Comparison of ENCODE assay signal across 16 mouse cellular contexts in genomic region chr5:137487616-137488015, GRCm38 (mm10). TPM values are rescaled to one million over a fixed set of nuclear protein-coding genes. Genes with fewer than 3 reads are reported as not detected.
DNase-seq lines count a peak whose midpoint lies in the region; ATAC-seq and TF ChIP-seq lines count a peak whose summit lies in the region.
"Had no signal": no experiment of that assay in that cellular context is flagged by ENCODE, and none has a peak within 500 bp of the region (broad histone marks: within the 10 kb centered on the region; RNA-seq: fewer than 3 reads in every experiment).

No protein-coding gene starts in this region.

- WGBS in liver, embryonic 14.5 days (ENCODE audit: insufficient replicate concordance), result 72% methylated on average over 7 of the region's 7 CpGs
- WGBS in liver, embryonic 12.5 days (ENCODE audit: insufficient replicate concordance), result 73% methylated on average over 7 of the region's 7 CpGs

- no peak overlapping the region for H3K27ac ChIP-seq in liver, embryonic 14.5 days
- H3K27ac ChIP-seq in liver, embryonic 12.5 days, result no peak overlapping the region
- H3K27ac ChIP-seq: embryonic facial prominence, embryonic 13.5 days; stomach, embryonic 15.5 days had no signal

- peak; percentile 45 for DNase-seq in embryo, embryonic 10 days (ENCODE audit: low spot score)
- no peak for DNase-seq in embryo, embryonic 9.5 days (ENCODE audit: extremely low spot score)
- DNase-seq in liver, embryonic 14.5 days (ENCODE audit: low read depth in 3 of 3, low spot score in 3 of 3), result no peak
- DNase-seq in NIH3T3 (ENCODE audit: low read depth), result peak; percentile 37
- peak; percentile 25 for DNase-seq in naive thymus-derived CD4-positive, alpha-beta T cell, adult 2 months (ENCODE audit: low read depth)
- no peak for DNase-seq in adipocyte (ENCODE audit: low spot score)
- DNase-seq in spleen, adult 18-20 months, result no peak
- DNase-seq: adrenal gland, postnatal 14 days; heart, postnatal 4 days; kidney, adult 18-20 months; right cerebral cortex, postnatal 4 days had no signal

- H3K4me1 ChIP-seq in liver, embryonic 14.5 days (replicated peaks; ENCODE audit: control insufficient read depth in 2 of 2, insufficient read depth in 2 of 2, low read length in 1 of 2), result no peaks in the 10 kb centered on the region
- H3K4me1 ChIP-seq in liver, embryonic 12.5 days, result no peaks in the 10 kb centered on the region

- no peak for ATAC-seq in liver, embryonic 14.5 days (ENCODE audit: insufficient read depth)
- ATAC-seq in liver, embryonic 12.5 days, result no peak

- no peak overlapping the region for H3K4me2 ChIP-seq in liver, embryonic 14.5 days (ENCODE audit: low read depth)
- no peak overlapping the region for H3K4me2 ChIP-seq in liver, embryonic 12.5 days
- H3K4me2 ChIP-seq: embryonic facial prominence, embryonic 13.5 days; midbrain, embryonic 11.5 days; stomach, embryonic 15.5 days had no signal

- H3K4me3 ChIP-seq in liver, embryonic 14.5 days (ENCODE audit: insufficient read depth in 1 of 2, low read depth in 2 of 2, low read length in 2 of 2), result no peak overlapping the region
- no peak overlapping the region for H3K4me3 ChIP-seq in liver, embryonic 12.5 days
- H3K4me3 ChIP-seq: embryonic facial prominence, embryonic 13.5 days; stomach, embryonic 15.5 days had no signal

- TF ChIP-seq CTCF in liver, embryonic 14.5 days (IDR thresholded peaks at IDR 0.05; ENCODE audit: low read depth), result peak; percentile 28; the same call in 1 of the 2 replicates

- no peaks in the 10 kb centered on the region for H3K9me3 ChIP-seq in liver, embryonic 14.5 days (ENCODE audit: control insufficient read depth, low read length)
- H3K9me3 ChIP-seq in liver, embryonic 12.5 days (replicated peaks), result no peaks in the 10 kb centered on the region
- H3K9me3 ChIP-seq: embryonic facial prominence, embryonic 13.5 days; stomach, embryonic 15.5 days had no signal

- no peaks in the 10 kb centered on the region for H3K36me3 ChIP-seq in liver, embryonic 14.5 days (replicated peaks; ENCODE audit: control insufficient read depth, insufficient read depth, low read depth)
- H3K36me3 ChIP-seq in liver, embryonic 12.5 days, result no peaks in the 10 kb centered on the region
- H3K36me3 ChIP-seq: embryonic facial prominence, embryonic 13.5 days; stomach, embryonic 15.5 days had no signal

- no peak overlapping the region for H3K9ac ChIP-seq in liver, embryonic 14.5 days (replicated peaks)
- no peak overlapping the region for H3K9ac ChIP-seq in liver, embryonic 12.5 days
- H3K9ac ChIP-seq: embryonic facial prominence, embryonic 13.5 days; stomach, embryonic 15.5 days had no signal

- no peak for TF ChIP-seq EP300 in liver, embryonic 14.5 days (IDR thresholded peaks at IDR 0.05; ENCODE audit: low read depth)

- H3K27me3 ChIP-seq in liver, embryonic 14.5 days (ENCODE audit: control insufficient read depth, insufficient read depth, low read length), result peaks cover 12% of the 10 kb centered on the region
- H3K27me3 ChIP-seq in liver, embryonic 12.5 days (replicated peaks), result peaks cover 55% of the 10 kb centered on the region

RNA-seq across cellular contexts. Expression of gene Zan, which starts 10.8 kb away (rescaled TPM):
- 0.19 and 0.22 TPM in 2 replicates for polyA plus RNA-seq in liver, embryonic 14.5 days (2012; rRNA removed)
- polyA plus RNA-seq in liver, embryonic 14.5 days (2014; fragmentation: Nextera tagmentation; extraction: Ambion mirVana), result 0.06 and 0.13 TPM in 2 replicates
- polyA plus RNA-seq in liver, embryonic 12.5 days (2016; fragmentation: Nextera tagmentation; extraction: Ambion mirVana), result 0.29 and 0.31 TPM in 2 replicates

RNA-seq across cellular contexts. Expression of gene Pop7, which starts 14.7 kb away (rescaled TPM):
- polyA plus RNA-seq in liver, embryonic 14.5 days (2012; rRNA removed), result 25.3 and 29.2 TPM in 2 replicates
- 34.6 and 36.5 TPM in 2 replicates for polyA plus RNA-seq in liver, embryonic 14.5 days (2014; fragmentation: Nextera tagmentation; extraction: Ambion mirVana)
- polyA plus RNA-seq in liver, embryonic 12.5 days (2016; fragmentation: Nextera tagmentation; extraction: Ambion mirVana), result 48.4 and 55.3 TPM in 2 replicates

RNA-seq across cellular contexts. Expression of gene Gigyf1, which starts 30.7 kb away (rescaled TPM):
- 4.6 and 5.7 TPM in 2 replicates for polyA plus RNA-seq in liver, embryonic 14.5 days (2012; rRNA removed)
- polyA plus RNA-seq in liver, embryonic 14.5 days (2014; fragmentation: Nextera tagmentation; extraction: Ambion mirVana), result 2.1 and 2.8 TPM in 2 replicates
- polyA plus RNA-seq in liver, embryonic 12.5 days (2016; fragmentation: Nextera tagmentation; extraction: Ambion mirVana), result 5.6 and 6.0 TPM in 2 replicates

RNA-seq across cellular contexts. Expression of gene Epo, which starts 45.4 kb away (rescaled TPM):
- polyA plus RNA-seq in liver, embryonic 14.5 days (2012; rRNA removed), result 0.40 and 0.47 TPM in 2 replicates
- 0.62 and 0.85 TPM in 2 replicates for polyA plus RNA-seq in liver, embryonic 14.5 days (2014; fragmentation: Nextera tagmentation; extraction: Ambion mirVana)
- 1.7 and 2.3 TPM in 2 replicates for polyA plus RNA-seq in liver, embryonic 12.5 days (2016; fragmentation: Nextera tagmentation; extraction: Ambion mirVana)
- polyA plus RNA-seq: C2C12; embryonic facial prominence, embryonic 13.5 days; stomach, embryonic 15.5 days had no signal

RNA-seq across cellular contexts. Expression of gene Gnb2, which starts 45.7 kb away (rescaled TPM):
- 211 and 215 TPM in 2 replicates for polyA plus RNA-seq in liver, embryonic 14.5 days (2012; rRNA removed)
- polyA plus RNA-seq in liver, embryonic 14.5 days (2014; fragmentation: Nextera tagmentation; extraction: Ambion mirVana), result 151 and 157 TPM in 2 replicates
- polyA plus RNA-seq in liver, embryonic 12.5 days (2016; fragmentation: Nextera tagmentation; extraction: Ambion mirVana), result 215 and 221 TPM in 2 replicates

Comparison
In these comparisons a context has a peak if more than half of its experiments do, and no peak if none do; other contexts are left out.
1. DNase-seq: peak in embryo, embryonic 10 days (single experiment), NIH3T3 (single experiment) and naive thymus-derived CD4-positive, alpha-beta T cell, adult 2 months (single experiment); none in embryo, embryonic 9.5 days (single experiment), liver, embryonic 14.5 days (0 of 3), adipocyte (single experiment) and spleen, adult 18-20 months (0 of 2).